Mouse (Mus musculus): ENCODE measurements around the gene Amigo1.

- TF ChIP-seq CTCF (IDR thresholded peaks at IDR 0.05; ENCODE audit: extremely low read depth, insufficient read depth, low read length) (no peak), POLR2A (IDR thresholded peaks at IDR 0.05; ENCODE audit: extremely low read depth, insufficient read depth, low read length) (no peak)
Measured at GRCm38 (mm10) chr3:108139113-108139512, 47.0 kb upstream of the Amigo1 start.
